Mouse (Mus musculus) lung, embryonic 14.5 days (tissue): ENCODE data around the gene Fv1. TPM values are rescaled to one million over a fixed set of nuclear protein-coding genes. Genes with fewer than 3 reads are reported as not detected.

Experiments used
- ATAC-seq: fragments of 200-750 bp; cut with Nextera tagmentation; 2 replicates; pipeline ENCODE4 v1.8.0; 2017; ENCODE audit warnings: mild to moderate bottlenecking, moderate TSS enrichment, moderate library complexity; ENCODE audit not compliant: insufficient read depth
- DNase-seq: peaks from one replicate; pipeline ENCODE4 v3.0.0-alpha.2; 2015
- H3K27ac ChIP-seq: fragments of 300-500 bp; sonication (generic); 2 replicates; pipeline ENCODE4 v1.5.1; 2014; ENCODE audit warnings: low read depth, mild to moderate bottlenecking, moderate library complexity
- H3K27me3 ChIP-seq: fragments of 300-500 bp; sonication (generic); 2 replicates; pipeline ENCODE4 v1.6.1; 2014; ENCODE audit warnings: low read length, control low read depth; ENCODE audit not compliant: insufficient read depth
- H3K36me3 ChIP-seq: fragments of 300-500 bp; sonication (generic); 2 replicates; pipeline ENCODE4 v1.6.1; 2014; ENCODE audit warnings: control low read depth; ENCODE audit not compliant: insufficient read depth
- H3K4me1 ChIP-seq: fragments of 300-500 bp; sonication (generic); 2 replicates; pipeline ENCODE4 v1.6.1; 2014; ENCODE audit warnings: antibody characterized with exemption, control low read depth; ENCODE audit not compliant: insufficient read depth
- H3K4me2 ChIP-seq: fragments of 300-500 bp; sonication (generic); 2 replicates; pipeline ENCODE4 v1.6.1; 2014; ENCODE audit warnings: mild to moderate bottlenecking
- H3K4me3 ChIP-seq: fragments of 300-500 bp; sonication (generic); 2 replicates; pipeline ENCODE4 v1.5.1; 2014; ENCODE audit warnings: low read depth, low read length
- H3K9ac ChIP-seq: fragments of 300-500 bp; sonication (generic); 2 replicates; pipeline ENCODE4 v1.6.1; 2014
- H3K9me3 ChIP-seq: fragments of 300-500 bp; sonication (generic); 2 replicates; pipeline ENCODE4 v1.6.1; 2016; ENCODE audit warnings: low read depth, low read length, control low read depth
- CTCF ChIP-seq: IDR thresholded peaks from 2 replicates; pipeline ENCODE4 v1.5.1; 2016; ENCODE audit warnings: antibody characterized with exemption, low read depth
- WGBS: fragments of 180-500 bp; shearing (Covaris S2); extraction: QIAGEN DNeasy Blood & Tissue Kit; methylation state at CpG from one replicate; pipeline ENCODE4 v1.1.7; 2014; 5-methylcytosine and 5-hydroxymethylcytosine counted together
- polyA plus RNA-seq: library from polyadenylated mRNA; unstranded; fragments of >200 nt; fragmentation: Nextera tagmentation; extraction: Ambion mirVana; gene quantifications from 2 replicates; pipeline ENCODE4 v1.2.1, GENCODE M21; 2014

Gene Fv1
- polyA plus RNA-seq, 1 experiment from 2014 or later = 11.5 TPM

GRCm38 (mm10) chr4:147900452-147900851, 31.7 kb downstream of the Fv1 start:
- Histone ChIP-seq H3K9me3 (no peaks in the 10 kb centered on the region), H3K4me1 (peaks cover 6% of the 10 kb centered on the region; the same call in 1 of the 2 replicates), H3K27me3 (no peaks in the 10 kb centered on the region), H3K36me3 (peaks cover 58% of the 10 kb centered on the region), H3K9ac (no peak overlapping the region), H3K4me3 (no peak overlapping the region), H3K4me2 (no peak overlapping the region), H3K27ac (no peak overlapping the region)
- 81% methylated on average over 7 of the region's 7 CpGs for WGBS
- DNase-seq (no peak), ATAC-seq (no peak)
- no peak for TF ChIP-seq CTCF

DNA sequence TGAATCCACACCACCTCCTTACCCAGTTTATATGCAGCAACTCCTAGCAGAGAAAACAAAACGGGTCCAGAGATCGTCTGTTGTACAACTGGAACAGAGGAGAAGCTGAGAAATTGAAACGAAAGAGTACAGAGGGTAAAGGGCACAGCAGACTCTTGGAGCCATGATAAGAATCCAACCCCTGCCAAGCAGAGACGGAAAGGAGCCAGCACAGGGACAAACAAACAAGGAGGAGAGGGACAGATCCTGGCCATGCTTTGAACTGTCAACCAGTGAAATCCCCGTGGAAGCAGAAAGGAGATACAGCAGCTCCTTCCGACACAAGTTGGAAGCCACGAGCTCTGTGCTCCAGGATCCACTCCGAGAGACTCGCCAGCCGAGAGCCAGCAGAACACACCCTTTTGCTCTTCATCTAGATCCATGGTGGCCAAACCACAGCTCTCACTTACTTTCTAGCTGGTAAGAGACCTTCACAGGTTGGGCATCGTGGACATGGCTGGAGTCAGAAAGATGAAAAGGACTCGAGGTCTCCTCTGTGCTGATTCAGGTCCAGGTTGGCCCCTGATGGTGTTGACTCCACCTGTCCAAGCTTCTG, 34.2 kb downstream of the Fv1 start:
- no peaks in the 10 kb centered on the region for H3K27me3 ChIP-seq
- WGBS = 86% methylated on average over 12 of the region's 12 CpGs
- no peak for DNase-seq
- H3K9me3 ChIP-seq = no peaks in the 10 kb centered on the region
- peaks cover 32% of the 10 kb centered on the region for H3K36me3 ChIP-seq
- ATAC-seq = no peak
- H3K9ac ChIP-seq = no peak overlapping the region
- no peak overlapping the region for H3K4me2 ChIP-seq
- H3K4me3 ChIP-seq = no peak overlapping the region
- peaks cover 6% of the 10 kb centered on the region; the same call in 1 of the 2 replicates for H3K4me1 ChIP-seq
- no peak overlapping the region for H3K27ac ChIP-seq
- no peak for TF ChIP-seq CTCF

- H3K27ac ChIP-seq = no peak overlapping the region
Measured at GRCm38 (mm10) chr4:147903601-147904000, 34.8 kb downstream of the Fv1 start.

DNA sequence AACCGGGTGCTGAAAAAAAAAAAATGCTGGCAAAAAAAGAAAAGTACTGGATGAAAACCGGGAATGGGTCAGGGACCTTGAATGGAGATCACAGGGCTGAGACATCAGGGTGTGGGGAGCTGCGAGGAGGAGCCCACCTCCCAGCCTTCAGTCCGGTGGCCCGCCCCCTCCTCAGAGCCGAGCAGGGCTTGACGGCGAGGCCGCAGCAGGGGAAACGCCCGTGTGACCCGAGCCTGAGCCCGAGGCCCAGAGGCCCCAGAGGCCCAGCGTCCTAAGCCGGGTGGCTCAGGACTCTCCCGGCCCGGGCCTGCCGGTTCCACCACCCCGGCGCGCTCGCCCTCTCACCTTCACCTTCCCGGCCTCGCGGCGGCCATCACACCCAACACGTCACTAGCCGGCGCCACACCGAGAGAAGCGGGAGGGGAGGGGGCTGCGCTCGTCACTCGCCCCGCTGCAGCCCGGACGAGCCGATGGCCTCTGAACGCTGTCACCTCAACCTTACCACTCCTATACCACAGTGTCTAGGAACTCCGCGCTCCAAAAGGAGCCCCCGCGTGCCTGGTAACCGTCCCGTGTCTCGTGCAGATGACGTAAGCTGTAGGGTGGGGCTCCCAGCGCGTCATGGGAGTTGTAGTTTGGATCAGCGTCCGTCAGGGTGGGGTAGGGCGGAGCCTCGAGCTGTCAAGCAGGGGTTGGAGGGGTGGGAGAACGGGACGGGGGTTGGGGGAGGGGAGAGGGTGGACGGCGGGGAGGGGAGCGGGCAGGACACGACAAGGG, 35.7 kb downstream of the Fv1 start, which contains the start of gene Mfn2:
Gene Mfn2 (minus strand): TSS at position 392 of the 777 bp plus-strand sequence.
- WGBS = under 1% methylated on average over 59 of the region's 59 CpGs
- TF ChIP-seq CTCF = no peak
- peak; percentile 94 for ATAC-seq

More at GRCm38 (mm10) chr4:147903601-147904000, 34.8 kb downstream of the Fv1 start:
- ATAC-seq (no peak), DNase-seq (no peak)
- H3K9ac ChIP-seq = peak overlapping the region; percentile 62
- peaks cover 26% of the 10 kb centered on the region for H3K36me3 ChIP-seq
- no peaks in the 10 kb centered on the region for H3K9me3 ChIP-seq
- H3K27me3 ChIP-seq = no peaks in the 10 kb centered on the region
- TF ChIP-seq CTCF = no peak
- peak overlapping the region; percentile 80 for H3K4me2 ChIP-seq
- peak overlapping the region; percentile 89 for H3K4me3 ChIP-seq
- 68% methylated on average over 3 of the region's 3 CpGs for WGBS
- peaks cover 6% of the 10 kb centered on the region; the same call in 1 of the 2 replicates for H3K4me1 ChIP-seq

DNA sequence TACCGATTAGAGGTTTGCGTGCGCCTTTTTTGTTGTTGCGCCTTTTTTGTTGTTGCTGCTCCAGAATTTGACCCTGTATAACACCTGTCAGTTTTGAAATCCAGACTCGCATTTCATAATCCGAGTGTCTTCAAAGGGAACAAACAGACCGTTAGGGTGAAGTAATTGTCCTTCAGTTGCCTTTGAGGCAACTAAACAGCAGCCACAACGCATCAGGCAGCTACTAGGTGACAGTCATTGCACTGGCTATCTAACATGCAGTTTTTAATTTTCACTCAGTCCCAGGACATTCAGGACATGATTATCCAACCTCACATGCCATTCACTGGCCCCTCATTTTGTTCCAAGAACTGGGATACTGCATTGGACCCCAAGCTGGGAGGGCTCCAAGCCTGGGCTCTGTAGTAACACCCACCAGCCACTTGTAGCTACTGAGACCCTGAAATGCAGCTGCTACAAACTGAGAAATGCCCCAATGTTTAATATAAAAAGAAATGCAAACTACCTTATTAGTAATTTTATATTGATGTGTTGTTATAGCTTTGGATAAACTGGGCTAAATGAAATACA, 36.4 kb downstream of the Fv1 start:
- Histone ChIP-seq H3K4me3 (peak overlapping the region; percentile 89), H3K9ac (peak overlapping the region; percentile 62), H3K9me3 (no peaks in the 10 kb centered on the region), H3K4me1 (peaks cover 6% of the 10 kb centered on the region; the same call in 1 of the 2 replicates), H3K27ac (no peak overlapping the region), H3K36me3 (peaks cover 13% of the 10 kb centered on the region; the same call in 1 of the 2 replicates), H3K4me2 (peak overlapping the region; percentile 65), H3K27me3 (no peaks in the 10 kb centered on the region)
- ATAC-seq (peak; percentile 22; the same call in 1 of the 2 replicates), DNase-seq (no peak)
- no peak for TF ChIP-seq CTCF
- WGBS = under 1% methylated on average over 8 of the region's 8 CpGs

More for the DNA sequence above, 35.7 kb downstream of the Fv1 start, which contains the start of gene Mfn2:
- peak within 1 kb of the TSS; percentile 32 for H3K27ac ChIP-seq
- H3K27me3 ChIP-seq = no peaks in the 10 kb centered on the region
- H3K9me3 ChIP-seq = no peaks in the 10 kb centered on the region
- peak within 1 kb of the TSS; percentile 62 for H3K9ac ChIP-seq
- peaks cover 6% of the 10 kb centered on the region; the same call in 1 of the 2 replicates for H3K4me1 ChIP-seq
- peak within 1 kb of the TSS; percentile 89 for H3K4me3 ChIP-seq
- peak within 1 kb of the TSS; percentile 80 for H3K4me2 ChIP-seq
- peak; percentile 92 for DNase-seq
- H3K36me3 ChIP-seq = peaks cover 19% of the 10 kb centered on the region

GRCm38 (mm10) chr4:147906230-147906629, 37.5 kb downstream of the Fv1 start:
- H3K4me1 ChIP-seq = peaks cover 6% of the 10 kb centered on the region; the same call in 1 of the 2 replicates
- H3K9ac ChIP-seq = no peak overlapping the region
- 0 out of 2 replicates have a peak, but pooled peaks cover 17% of the 10 kb centered on the region for H3K36me3 ChIP-seq
- TF ChIP-seq CTCF = no peak
- WGBS = 83% methylated on average over 5 of the region's 5 CpGs
- no peaks in the 10 kb centered on the region for H3K27me3 ChIP-seq
- H3K4me3 ChIP-seq = no peak overlapping the region
- no peak for ATAC-seq
- no peak overlapping the region for H3K27ac ChIP-seq
- no peak overlapping the region for H3K4me2 ChIP-seq
- DNase-seq = no peak
- H3K9me3 ChIP-seq = no peaks in the 10 kb centered on the region
